Mouse (Mus musculus) kidney, adult 8-10 months (tissue): ENCODE data around the gene Prdm1.

Experiments used
- DNase-seq, 2 experiments: peaks; one replicate each; pipeline ENCODE4 v3.0.0; 2022

Prdm1 gene

GRCm38 (mm10) chr10:44528291-44529082 is at the start of gene Prdm1:
Gene Prdm1, minus strand, starts transcription at chr10:44528501.
- DNase-seq = no peak

GRCm38 (mm10) chr10:44565971-44566370 is 37.7 kb upstream of the Prdm1 start:
- DNase-seq = no peak

- no peak for DNase-seq
Measured at GRCm38 (mm10) chr10:44565109-44565508, 36.8 kb upstream of the Prdm1 start.

- DNase-seq = no peak
Measured at GRCm38 (mm10) chr10:44556845-44557244, 28.5 kb upstream of the Prdm1 start.

- no peak for DNase-seq
Measured at GRCm38 (mm10) chr10:44555317-44555716, 27.0 kb upstream of the Prdm1 start.

GRCm38 (mm10) chr10:44553648-44554047 is 25.3 kb upstream of the Prdm1 start:
- no peak for DNase-seq

- no peak for DNase-seq
Measured at GRCm38 (mm10) chr10:44539033-44539578, 10.8 kb upstream of the Prdm1 start.

GRCm38 (mm10) chr10:44538137-44538536 is 9.8 kb upstream of the Prdm1 start:
- no peak for DNase-seq

- DNase-seq = no peak
Measured at GRCm38 (mm10) chr10:44530067-44530360, 1.7 kb upstream of the Prdm1 start.

GRCm38 (mm10) chr10:44529218-44530066 is 1.1 kb upstream of the Prdm1 start:
- DNase-seq = peak; percentile 84 to 85

- no peak for DNase-seq
Measured at GRCm38 (mm10) chr10:44527651-44528050, 650 bp downstream of the Prdm1 start.

GRCm38 (mm10) chr10:44526751-44527591 is 1.3 kb downstream of the Prdm1 start:
- DNase-seq = peak; percentile 31 to 46

- no peak for DNase-seq
Measured at GRCm38 (mm10) chr10:44520189-44520588, 8.1 kb downstream of the Prdm1 start.

- no peak for DNase-seq
Measured at GRCm38 (mm10) chr10:44518631-44519030, 9.7 kb downstream of the Prdm1 start.

GRCm38 (mm10) chr10:44513108-44513507 is 15.2 kb downstream of the Prdm1 start:
- DNase-seq = no peak

GRCm38 (mm10) chr10:44511029-44511428 is 17.3 kb downstream of the Prdm1 start:
- DNase-seq = no peak

- DNase-seq = no peak
Measured at GRCm38 (mm10) chr10:44508649-44509048, 19.7 kb downstream of the Prdm1 start.

- no peak for DNase-seq
Measured at GRCm38 (mm10) chr10:44507984-44508383, 20.3 kb downstream of the Prdm1 start.

GRCm38 (mm10) chr10:44502891-44503290 is 25.4 kb downstream of the Prdm1 start:
- peak in 1 of 2 experiments; percentile 11 for DNase-seq

- no peak for DNase-seq
Measured at GRCm38 (mm10) chr10:44499897-44500519, 28.3 kb downstream of the Prdm1 start.

- no peak for DNase-seq
Measured at GRCm38 (mm10) chr10:44493818-44494492, 34.3 kb downstream of the Prdm1 start.
